Mouse (Mus musculus) limb, embryonic 11.5 days (tissue): Measurements from ENCODE around the gene Srsf12. TPM values are rescaled to one million over a fixed set of nuclear protein-coding genes. Genes with fewer than 3 reads are reported as not detected.

Experiments
- polyA plus RNA-seq: library from polyadenylated mRNA; unstranded; fragments of >200 nt; fragmentation: Nextera tagmentation; extraction: Ambion mirVana; gene quantifications from 2 replicates; pipeline ENCODE4 v1.2.1, GENCODE M21; 2014

Srsf12 gene
- polyA plus RNA-seq, 1 experiment from 2014 or later = 12.0 TPM

Other genes starting within 250 kb of the Srsf12 start
- 25.8 and 26.1 TPM in 2 replicates for gene Rragd, start 226.0 kb upstream of the Srsf12 start, polyA plus RNA-seq
- 40.9 and 42.2 TPM in 2 replicates for gene Ube2j1, start 177.6 kb upstream of the Srsf12 start, polyA plus RNA-seq
- gene Gabrr2, start 146.0 kb upstream of the Srsf12 start, polyA plus RNA-seq = 0.23 and 0.27 TPM in 2 replicates
- not detected in 2 replicates for gene Gabrr1, start 76.5 kb upstream of the Srsf12 start, polyA plus RNA-seq
- 0.69 and 0.95 TPM in 2 replicates for gene Pm20d2, start 19.3 kb upstream of the Srsf12 start, polyA plus RNA-seq
- 109 and 111 TPM in 2 replicates for gene Pnrc1, start 81.2 kb downstream of the Srsf12 start, polyA plus RNA-seq
- gene Rngtt, start 101.3 kb downstream of the Srsf12 start, polyA plus RNA-seq = 34.5 and 35.1 TPM in 2 replicates